Mouse (Mus musculus) megakaryocyte, adult 5-6 weeks (primary cell): ENCODE results near the gene Wasl. TPM values are rescaled to one million over a fixed set of nuclear protein-coding genes. Genes with fewer than 3 reads are reported as not detected.

ENCODE experiments used
- ATAC-seq: 2 replicates; pipeline ENCODE4 v1.8.0; 2016; ENCODE audit warnings: mild to moderate bottlenecking, inconsistent platforms; ENCODE audit not compliant: poor library complexity, severe bottlenecking
- total RNA-seq, 2 experiments: library from RNA; stranded (forward) in 1 of 2; stranded (reverse) in 1 of 2; fragments of 153-499, 151-499 nt in 1 of 2; fragments of 221-1000, 200-1000 nt in 1 of 2; gene quantifications; 2 replicates each; pipeline versions ENCODE4 v1.2.3 to v1.2.4; 2015 to 2017

Gene Wasl
- total RNA-seq, 2 experiments from 2014 or later = 6.6 to 19.1 TPM

DNA sequence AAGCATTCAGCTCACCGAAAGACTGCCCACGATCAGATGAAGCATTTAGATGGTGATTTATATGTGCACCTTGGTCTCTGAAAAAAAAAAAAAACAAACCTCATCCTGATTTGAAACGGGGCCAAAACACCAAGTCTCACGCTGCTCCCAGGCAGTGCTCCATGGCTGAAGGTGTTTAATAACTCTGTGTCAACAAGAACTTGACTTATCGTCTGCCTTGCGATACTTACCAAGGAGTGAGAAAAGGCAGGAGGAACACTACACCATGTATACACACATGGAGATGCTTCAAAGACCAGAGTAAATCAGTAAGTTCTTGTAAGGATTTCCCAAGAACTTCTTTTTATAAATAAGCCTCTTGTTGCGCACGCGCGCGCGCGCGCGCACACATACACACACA lies 57.3 kb downstream of the Wasl start:
- ATAC-seq = no peak

DNA sequence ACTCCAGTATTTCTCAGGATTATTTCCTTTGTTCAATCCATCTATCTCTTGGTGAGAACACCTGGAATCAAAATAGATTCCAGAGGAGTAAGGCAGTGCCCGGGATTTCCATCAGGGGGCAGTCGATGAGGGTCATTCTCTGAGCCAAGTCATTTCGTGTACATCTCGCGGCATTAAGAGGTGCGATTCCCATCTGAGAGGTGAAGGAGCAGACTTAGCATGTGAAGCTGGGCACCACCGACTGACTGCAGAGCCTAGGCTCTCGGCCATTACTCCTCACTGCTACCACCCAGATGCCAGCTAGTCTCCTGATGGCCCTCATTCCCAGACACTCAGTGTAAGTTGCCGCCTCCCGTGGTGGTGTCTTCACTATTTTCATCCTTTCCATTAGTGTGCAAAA lies 58.3 kb downstream of the Wasl start:
- no peak for ATAC-seq

DNA sequence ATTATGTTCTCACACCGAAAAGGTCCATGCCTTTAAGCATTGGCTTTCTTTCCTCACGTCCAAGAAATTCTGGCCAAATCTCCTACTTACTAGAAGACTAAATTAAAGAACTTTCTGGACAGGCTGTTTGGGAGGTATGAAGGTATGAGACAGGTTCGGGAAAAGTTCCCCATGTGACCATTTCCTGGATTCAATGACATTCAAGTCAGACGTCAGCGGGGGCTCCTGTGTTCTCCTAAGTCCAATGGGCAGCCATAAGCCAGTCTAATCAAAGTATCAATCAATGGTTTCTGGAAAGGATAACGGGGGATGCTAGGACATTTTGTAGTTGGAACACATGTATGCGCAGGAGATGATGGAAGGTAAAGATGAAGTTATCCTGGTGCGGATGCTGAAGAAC lies 59.2 kb downstream of the Wasl start:
- no peak for ATAC-seq

DNA sequence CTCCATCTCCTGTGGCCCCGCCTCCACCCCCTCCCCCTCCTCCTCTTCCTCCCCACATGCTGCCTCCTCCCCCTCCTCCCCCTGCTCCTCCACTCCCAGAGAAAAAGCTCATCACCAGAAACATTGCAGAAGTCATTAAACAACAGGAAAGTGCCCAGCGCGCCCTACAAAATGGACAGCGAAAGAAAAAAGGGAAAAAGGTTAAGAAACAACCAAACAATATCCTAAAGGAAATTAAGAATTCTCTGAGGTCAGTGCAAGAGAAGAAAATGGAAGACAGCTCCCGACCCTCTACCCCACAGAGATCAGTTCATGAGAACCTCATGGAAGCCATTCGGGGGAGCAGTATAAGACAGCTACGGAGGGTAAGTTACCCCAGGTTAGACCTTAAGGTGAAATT lies 60.5 kb downstream of the Wasl start:
- no peak for ATAC-seq

DNA sequence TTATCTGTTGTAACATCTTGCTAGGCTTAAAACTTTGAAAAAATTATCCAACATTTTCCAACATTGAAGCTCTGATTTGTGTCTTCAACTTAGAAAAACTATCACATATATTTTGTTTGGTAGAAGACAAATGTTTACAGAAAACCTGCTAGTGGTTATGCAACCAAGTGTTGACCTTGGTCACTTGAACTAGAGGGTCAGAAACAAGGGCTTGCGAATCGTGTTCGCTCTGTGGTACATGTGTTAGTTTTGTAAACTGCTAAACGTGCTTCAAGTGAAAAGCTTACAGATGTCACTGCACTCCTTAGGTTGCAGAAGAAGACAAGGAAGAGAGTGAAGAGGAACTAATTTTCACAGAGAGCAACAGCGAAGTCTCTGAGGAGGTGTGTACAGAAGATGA lies 61.8 kb downstream of the Wasl start:
- no peak for ATAC-seq

DNA sequence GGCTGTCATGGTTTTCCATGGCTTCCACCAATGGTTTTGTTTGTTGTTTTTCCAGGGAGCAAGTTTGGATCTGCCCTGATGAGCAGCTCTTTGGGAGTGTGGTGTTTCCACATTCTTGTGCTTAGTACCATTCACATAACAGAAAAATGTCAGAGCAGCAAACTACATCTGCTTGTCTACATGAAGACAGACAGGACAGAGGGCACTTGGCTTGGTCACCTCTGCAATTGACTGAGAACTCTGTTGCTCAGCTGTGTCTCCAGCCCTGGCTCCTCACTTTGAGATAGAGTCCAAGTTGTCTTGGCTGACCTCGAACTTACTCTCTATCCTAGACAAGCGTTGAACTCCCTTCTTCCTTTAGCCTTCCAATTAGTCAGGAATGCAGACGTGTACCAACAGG lies 62.5 kb downstream of the Wasl start:
- no peak for ATAC-seq

DNA sequence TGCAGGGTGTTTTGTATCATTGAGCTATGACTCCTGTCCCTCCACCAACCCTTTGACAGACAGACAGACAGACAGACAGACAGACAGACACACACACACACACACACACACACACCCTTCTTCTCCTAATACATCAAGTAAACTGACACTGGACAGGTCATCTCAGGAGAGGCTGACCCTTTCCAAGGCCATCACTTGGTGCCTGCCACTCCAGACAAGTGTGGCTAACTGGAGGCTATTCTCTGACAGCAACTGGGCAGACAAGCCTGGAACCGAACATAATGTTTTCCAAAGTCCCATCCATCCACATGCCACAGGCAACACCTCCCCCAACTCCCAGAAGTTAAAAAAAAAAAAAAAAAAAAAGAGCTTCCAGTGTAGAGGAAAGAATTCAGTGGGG lies 63.1 kb downstream of the Wasl start:
- ATAC-seq = no peak

DNA sequence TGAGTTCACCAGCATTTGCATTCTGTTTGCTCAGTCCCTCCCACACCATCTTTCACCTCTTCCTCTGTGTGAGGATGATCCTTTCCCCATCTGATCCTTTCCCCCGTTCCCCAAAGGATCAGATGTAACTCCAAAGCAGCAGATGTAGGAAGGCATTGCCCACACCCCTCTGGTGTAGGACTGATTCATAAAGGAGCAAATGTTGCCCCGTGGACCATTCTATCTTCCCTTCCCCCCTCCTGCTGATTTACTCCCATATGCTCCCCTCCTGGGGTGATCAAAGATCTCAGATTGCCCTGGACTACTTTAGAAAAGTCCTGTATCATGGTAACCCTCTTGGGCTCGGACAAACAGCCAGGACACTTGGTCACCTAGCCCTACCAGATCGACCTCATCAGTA lies 64.1 kb downstream of the Wasl start:
- no peak for ATAC-seq

DNA sequence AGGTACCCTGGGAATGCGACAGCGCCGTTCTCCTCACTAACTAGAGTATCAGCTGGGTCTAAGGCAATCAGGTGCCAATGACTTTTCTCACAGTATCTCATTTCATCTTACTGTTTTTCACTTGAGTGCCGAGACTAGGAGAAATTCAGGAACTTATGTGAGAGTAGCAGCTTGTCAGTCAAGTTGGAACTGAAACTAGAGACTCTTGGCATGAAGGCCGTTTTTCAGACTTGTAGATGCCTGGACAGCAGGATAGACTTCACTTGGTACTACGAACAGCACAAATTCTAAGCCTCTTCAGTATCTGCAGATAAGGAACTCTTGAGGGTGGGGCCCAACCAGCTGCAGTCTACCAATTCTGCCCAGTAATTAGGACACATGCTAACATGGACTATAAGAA lies 64.7 kb downstream of the Wasl start:
- ATAC-seq = no peak

DNA sequence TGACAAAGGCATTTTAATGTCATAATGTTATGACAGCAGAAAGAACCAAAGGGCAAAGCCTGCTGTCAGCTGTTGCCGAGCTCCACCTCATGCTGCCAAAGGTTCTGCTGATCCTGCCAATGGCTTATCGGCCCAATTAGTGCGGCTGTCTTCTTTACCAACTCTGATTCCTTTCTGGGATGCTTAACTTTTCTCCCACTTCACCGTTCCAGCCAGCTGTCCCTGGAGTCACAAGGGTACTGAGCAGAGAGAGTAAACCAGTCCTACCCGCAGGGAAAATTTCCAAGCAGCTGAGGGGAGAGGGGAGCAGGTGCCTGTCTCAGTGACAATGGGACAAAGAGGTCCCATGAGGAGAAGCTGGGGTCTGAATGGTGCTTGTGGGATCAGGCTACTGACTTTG lies 65.2 kb downstream of the Wasl start:
- ATAC-seq = no peak

DNA sequence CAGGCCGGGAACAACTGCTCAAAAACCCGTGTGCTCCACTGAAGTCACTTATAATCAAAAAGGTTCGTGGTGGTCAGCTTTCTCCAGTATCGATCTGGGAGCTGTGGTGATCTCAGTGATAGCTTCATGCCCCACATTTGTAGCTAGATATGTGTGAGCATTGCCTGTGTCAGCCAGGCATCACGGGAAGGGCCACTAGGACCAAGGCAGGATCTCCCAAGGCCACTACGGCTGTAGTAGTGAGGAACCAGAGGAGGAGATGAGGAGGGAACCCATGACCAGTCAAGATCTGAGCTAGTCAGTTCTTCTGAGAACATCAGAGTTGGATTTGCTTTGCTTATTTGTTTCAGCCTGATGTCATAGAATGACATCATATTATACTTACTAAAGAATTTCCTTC lies 65.6 kb downstream of the Wasl start:
- ATAC-seq = no peak

DNA sequence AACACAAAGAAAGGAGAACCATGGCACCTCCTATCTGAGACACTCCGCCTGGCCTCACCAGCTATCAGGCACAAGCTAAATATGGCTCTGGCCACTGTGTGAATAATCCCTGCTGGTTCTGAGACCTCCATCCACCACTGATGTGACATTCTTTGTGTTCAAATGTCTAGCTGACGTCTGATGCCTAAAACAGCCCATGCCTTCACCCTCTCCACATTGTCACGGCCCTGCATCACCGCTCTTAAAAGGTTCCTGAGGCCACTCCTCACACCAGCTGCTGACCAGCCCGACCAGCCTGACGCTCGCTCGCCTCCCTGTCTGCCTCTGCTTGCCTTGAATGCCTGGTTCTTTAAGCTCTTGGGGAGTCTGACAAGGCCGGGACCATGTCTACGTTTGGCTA lies 67.3 kb downstream of the Wasl start, which contains the start of gene Lmod2:
TSS of gene Lmod2 (plus strand) at position 263 of the 400 bp plus-strand sequence.
- no peak for ATAC-seq

DNA sequence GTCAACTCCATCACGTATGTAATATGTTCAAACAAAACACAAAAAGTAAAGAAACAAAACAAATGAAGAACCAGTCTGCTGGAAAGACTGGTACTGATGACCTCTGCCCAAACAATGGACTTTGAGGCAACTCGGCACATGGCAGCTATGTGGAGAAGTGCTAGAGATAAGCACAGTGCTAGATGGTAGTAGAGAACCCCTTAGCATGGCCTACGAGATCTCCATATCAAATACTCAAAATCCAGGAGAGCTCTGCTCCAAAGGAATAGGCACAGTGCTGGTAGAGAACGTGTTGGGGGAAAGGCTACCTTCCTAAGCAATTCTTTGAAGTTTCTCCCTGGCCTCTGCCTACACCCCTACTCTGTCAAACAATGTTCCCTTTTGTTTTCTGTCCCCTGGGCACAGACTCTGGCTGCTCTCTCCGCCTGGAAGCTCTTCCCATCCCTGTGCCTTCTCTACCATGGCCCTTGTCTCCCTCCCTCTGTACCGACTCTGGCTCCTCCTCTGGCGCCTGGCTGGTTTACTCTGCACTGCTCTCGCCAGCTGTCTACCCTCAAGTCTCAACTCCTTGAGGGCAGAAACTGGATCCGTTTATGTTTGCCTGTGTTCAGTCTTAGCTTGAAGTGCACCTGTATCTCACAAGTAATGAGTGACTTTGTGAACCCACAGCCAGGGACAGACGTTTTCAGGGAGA lies 73.1 kb downstream of the Wasl start:
- ATAC-seq = no peak

DNA sequence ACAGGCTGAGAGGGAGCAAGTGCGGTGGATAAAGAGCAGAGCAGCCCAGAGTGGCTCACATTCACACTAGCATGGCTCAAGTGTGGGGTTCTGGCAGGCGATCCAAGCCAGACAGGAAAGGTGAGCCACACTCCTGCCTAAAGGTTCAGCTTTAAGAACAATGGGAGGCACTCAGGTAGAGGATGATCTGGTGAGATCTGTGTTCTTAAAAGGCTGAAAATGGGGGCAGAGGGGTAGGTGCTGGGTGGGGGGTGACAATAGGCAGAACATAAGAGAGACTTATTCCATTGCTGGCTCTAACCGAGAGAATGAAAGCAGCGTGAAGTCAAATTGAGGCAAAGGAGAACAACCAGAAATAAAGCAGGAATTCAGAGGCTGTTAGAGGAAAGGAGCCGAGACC lies 74.5 kb downstream of the Wasl start:
- ATAC-seq = no peak

DNA sequence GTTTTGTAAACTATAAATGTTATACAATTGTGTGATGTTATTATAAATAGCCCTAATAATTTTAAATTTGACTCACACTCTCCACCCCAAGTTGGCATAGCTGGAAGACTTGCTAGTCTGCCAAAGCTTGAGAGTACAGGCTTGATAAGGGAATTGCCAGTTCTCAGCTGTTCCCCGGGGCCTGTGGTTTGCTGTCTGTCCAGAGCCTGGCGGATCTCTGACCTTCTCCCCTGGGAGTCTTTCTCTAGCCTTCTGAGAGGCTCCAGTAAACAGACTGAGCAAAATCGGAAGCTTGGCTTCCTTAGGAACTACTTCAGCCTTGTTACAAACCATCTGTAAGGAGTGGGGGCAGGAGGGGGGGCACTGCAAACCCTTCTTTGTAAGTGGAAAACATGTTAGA lies 77.9 kb downstream of the Wasl start:
- no peak for ATAC-seq

DNA sequence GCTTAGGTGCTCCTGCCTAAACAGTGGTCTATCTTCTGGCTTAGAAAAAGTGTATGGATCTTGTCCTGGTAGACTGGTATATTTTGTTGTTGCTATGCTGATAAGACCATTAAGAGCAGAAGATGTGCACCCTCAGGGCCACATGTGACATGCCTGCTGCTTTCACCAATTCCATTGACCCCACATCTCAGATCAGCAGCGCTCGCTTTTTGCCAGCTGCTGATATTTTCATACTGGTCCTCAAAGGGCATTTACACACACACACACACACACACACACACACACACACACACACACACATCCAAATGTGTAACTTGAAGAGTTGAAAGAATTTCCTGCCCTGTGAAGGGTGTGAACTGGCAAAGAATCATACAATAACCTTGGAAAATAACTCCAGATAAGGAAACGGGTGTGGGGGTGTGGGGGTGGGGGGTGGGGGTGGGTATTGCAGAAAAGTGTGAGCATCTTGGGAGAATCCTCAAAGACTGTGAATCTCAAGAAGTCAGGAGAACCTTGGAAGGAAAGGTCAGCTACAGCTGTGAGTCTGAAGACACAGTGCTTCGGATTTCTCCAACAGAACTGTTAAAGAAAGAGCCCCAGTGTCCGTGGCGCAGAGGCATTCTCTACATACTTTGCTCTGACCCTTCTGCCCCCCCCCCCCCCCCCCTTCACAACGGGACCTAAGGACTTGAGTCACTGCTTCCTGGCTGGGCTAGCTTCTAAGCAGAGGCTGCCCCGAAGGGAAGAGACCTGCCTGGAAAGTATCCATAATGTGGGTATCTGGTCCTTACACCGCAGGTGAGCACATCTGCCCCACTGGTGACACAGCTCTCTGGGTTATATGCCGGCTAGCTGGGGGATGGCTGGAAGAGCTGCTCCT lies 79.1 kb downstream of the Wasl start:
- ATAC-seq = no peak

DNA sequence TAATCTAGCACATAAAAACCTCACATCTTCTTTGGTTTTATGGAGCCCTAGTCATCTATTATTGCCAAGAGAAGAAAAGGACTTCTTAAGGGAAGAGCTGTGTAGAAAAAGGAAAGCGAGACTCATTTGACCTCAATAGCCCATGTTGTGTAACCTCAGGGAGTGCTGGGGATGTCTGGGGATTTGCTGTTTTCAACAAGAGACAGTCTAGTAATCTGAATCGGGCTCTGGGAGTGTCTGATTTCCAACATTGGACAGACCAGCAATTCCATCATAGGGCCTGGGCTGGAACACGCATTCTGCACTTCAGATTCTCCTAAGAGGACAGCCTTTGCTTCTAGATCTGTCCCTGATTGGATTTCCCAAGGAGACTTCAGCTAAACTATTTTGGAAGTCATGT lies 81.4 kb downstream of the Wasl start:
- ATAC-seq = no peak

DNA sequence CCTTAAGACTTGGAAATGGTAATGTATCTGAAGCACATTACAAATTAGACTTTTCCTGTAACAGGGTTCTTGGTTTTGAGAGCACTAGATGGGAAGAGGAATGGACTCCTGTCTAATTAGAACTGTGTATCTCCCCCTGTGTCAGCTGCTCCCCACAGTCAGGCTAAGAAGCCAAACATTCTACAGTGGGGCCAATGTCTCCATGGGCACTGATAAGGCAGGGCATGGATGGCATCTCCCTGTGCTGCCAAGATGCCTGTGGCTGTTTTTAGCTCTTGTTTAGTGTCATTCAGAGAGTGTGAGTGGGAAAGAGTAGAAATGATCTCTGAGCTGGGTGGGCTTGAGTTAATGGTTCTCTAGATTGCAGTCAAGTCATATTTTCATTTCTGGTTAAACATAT lies 91.5 kb downstream of the Wasl start:
- no peak for ATAC-seq

DNA sequence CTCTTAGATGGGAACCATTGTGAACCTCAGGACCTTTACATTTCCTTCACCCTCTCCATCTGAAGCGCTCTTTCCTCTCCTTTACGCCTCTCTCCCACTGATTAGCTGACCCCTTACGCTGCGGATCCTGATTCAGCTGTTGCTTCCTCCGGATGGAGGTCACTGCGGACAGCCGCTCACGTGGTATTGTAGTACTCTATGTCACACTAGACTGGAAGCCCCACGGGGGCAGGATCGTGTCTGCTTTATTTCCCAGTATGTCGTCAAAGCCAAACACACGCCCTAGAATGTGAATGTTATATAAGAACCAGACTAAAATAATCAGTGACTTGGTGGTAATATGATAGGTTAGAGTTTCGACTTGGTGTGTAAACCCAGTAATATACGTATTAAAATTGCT lies 92.4 kb downstream of the Wasl start:
- no peak for ATAC-seq

DNA sequence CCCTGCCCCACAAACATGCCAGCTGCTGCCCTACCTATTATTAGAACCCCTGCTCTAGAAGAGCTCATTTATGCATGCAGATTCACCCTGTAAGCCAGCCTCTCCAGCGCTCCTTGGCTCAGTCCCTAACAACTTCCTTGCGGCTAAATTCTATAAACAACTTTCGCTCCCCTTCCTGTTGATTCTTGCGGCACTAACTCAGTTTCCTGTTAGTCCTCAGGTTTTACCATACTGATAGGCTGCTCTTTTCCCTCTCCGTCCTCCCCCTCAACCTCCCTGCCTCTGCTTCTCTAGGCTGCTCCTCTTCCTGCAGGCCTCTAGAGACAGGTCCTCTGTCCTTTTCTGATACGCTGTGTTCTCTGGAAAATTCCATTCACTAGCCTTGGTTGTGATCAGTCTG lies 93.7 kb downstream of the Wasl start:
- no peak for ATAC-seq

DNA sequence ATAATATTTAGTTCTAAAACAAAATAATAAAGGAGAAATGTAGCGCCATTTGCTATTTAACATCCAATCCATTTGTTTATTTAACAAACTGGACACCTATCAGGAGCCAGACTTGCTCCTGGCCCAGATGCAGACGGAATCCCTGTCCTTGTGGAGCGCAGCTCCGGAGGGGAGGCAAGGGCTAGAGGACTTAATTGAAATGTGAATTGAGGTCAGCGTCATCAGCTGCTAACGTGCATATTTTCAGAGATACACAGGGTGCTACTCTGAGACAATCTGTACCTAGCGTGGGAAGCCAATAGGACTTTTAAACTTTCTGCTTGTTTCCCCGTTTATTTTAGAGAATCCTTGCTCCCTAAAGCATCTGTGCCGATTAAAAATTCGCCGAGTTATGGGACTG lies 94.5 kb downstream of the Wasl start:
- ATAC-seq = no peak

DNA sequence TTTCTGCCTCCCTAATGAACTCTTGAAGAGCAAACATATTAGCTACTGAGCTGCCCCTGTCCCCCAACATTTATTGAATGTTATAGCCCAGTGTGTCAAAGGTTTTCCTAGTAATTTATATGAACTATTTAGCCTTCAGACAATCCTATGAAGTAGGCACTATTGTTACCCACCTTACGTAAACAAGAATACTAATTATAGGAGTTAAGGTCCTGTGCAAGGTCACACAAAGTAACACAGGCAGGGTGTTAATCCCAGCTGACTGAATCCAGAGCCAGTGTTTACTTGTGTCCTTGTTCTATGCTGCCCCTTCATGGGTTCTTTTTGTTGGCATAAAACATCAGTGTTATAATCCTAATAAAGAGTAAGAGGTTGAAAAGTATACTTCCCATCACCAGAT lies 95.1 kb downstream of the Wasl start:
- ATAC-seq = no peak
